Mouse (Mus musculus): ENCODE results near the gene Rap1gds1. TPM values are rescaled to one million over a fixed set of nuclear protein-coding genes. Genes with fewer than 3 reads are reported as not detected.

Gene Rap1gds1
- total and polyA plus RNA-seq, 2 experiments from 2014 or later = 32.2 to 47.9 TPM

DNA sequence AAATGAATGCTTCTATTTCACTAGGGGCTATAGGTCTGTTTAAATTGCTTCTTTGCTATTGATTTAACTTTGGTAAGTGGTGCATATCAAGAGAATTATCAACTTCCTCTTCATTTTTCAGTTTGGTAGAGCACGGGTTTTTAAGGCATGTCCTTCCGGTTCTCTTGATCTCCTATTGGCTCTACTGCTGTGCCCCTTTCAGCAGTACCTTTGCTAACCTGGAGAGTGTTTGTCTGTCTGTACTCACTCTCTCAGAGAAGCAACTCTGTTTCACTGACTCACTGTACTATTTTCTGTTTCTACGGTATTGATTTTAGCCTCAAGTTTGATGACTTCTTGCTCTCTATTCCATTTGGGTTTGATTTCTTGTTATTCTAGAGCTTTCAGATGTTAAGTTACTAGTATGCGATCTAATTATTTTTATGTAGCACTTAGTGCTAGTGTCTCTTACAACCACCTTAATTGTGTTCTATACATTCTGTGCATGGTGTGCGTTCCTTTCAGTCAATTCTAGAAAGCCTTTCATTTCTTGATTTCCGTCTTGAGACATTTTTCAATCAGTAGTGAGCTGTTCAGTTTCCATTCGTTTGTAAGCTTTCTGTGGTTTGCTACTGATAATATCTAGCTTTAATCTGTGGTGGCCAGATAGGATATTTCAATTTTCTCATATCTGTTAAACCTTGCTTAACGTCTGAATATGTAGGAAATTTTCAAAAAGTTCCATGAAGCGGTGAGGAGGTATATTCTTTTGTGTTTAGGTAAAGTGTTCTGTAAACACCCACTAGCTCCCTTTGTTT is 74.7 kb downstream of the Rap1gds1 start:
- Histone ChIP-seq H3K4me2 (ENCODE audit: low read depth, low read length) (no peak overlapping the region), H3K9me3 (replicated peaks; ENCODE audit: control insufficient read depth, low read length) (no peaks in the 10 kb centered on the region; the same call in 1 of the 2 replicates), H3K9ac (replicated peaks; ENCODE audit: low read depth, low read length) (no peak overlapping the region), H3K4me1 (ENCODE audit: control insufficient read depth, insufficient read depth) (no peaks in the 10 kb centered on the region), H3K36me3 (replicated peaks; ENCODE audit: control insufficient read depth, insufficient read depth, low read length) (peaks cover 13% of the 10 kb centered on the region; the same call in 1 of the 2 replicates), H3K27me3 (ENCODE audit: control insufficient read depth, insufficient read depth, low read length) (no peaks in the 10 kb centered on the region), H3K4me3 (ENCODE audit: low read depth, low read length) (no peak overlapping the region), H3K27ac (ENCODE audit: low read depth) (no peak overlapping the region)
- TF ChIP-seq EP300 (IDR thresholded peaks at IDR 0.05; ENCODE audit: low read depth) = no peak
- TF ChIP-seq CTCF (IDR thresholded peaks at IDR 0.05; ENCODE audit: low read depth) = no peak
- ATAC-seq (ENCODE audit: insufficient read depth, low read depth) (no peak), DNase-seq (ENCODE audit: low spot score) (no peak)
- 86% methylated on average over 9 of the region's 9 CpGs for WGBS

DNA sequence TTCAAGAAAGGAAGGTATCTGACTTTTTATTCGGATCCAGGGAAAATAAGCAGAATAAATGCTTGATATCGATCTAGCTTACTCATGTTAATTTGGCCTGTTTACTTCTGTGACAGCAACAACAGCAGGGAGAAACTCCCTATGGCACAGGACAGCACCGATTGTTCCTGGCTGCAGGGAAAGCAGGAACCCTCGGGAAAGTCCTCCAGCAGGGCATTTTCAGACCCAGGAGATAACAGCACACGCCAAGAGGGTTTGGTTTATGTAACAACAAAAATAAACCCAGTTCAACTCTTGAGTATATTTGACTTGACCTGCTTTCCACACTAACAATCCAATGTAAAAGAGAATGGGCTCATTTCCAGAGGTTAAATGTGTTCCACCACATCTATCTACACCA is 81.5 kb downstream of the Rap1gds1 start:
- Histone ChIP-seq H3K4me1 (ENCODE audit: control insufficient read depth, insufficient read depth) (0 out of 2 replicates have a peak, but pooled peaks cover 6% of the 10 kb centered on the region), H3K27ac (ENCODE audit: low read depth) (no peak overlapping the region), H3K27me3 (ENCODE audit: control insufficient read depth, insufficient read depth, low read length) (no peaks in the 10 kb centered on the region), H3K9me3 (replicated peaks; ENCODE audit: control insufficient read depth, low read length) (no peaks in the 10 kb centered on the region; the same call in 1 of the 2 replicates), H3K4me2 (ENCODE audit: low read depth, low read length) (no peak overlapping the region), H3K9ac (replicated peaks; ENCODE audit: low read depth, low read length) (no peak overlapping the region), H3K36me3 (replicated peaks; ENCODE audit: control insufficient read depth, insufficient read depth, low read length) (peaks cover 10% of the 10 kb centered on the region; the same call in 1 of the 2 replicates), H3K4me3 (ENCODE audit: low read depth, low read length) (no peak overlapping the region)
- 46% methylated on average over 5 of the region's 5 CpGs for WGBS
- ATAC-seq (ENCODE audit: insufficient read depth, low read depth) (no peak), DNase-seq (ENCODE audit: low spot score) (no peak)
- TF ChIP-seq EP300 (IDR thresholded peaks at IDR 0.05; ENCODE audit: low read depth) (no peak), CTCF (IDR thresholded peaks at IDR 0.05; ENCODE audit: low read depth) (no peak)

DNA sequence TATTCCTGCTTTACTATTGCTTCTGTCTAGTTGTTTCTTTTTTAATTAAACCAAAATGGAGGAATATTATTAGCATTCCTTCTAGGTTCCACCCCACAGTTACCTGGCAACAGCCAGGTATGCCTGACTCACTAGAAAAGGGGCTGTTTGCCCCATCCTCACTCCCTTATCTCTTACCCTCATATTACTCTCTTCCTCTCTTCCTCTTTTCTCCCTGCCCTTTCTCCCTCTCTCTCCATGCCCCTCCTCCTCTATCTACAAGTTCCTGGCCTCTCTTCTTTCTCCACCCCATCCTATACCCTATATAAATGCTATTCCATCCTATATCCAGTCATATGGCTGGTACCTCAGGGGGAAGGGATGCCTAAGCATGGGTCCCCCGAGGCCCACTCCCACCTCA is 83.6 kb downstream of the Rap1gds1 start:
- H3K36me3 ChIP-seq (replicated peaks; ENCODE audit: control insufficient read depth, insufficient read depth, low read length) = peaks cover 4% of the 10 kb centered on the region; the same call in 1 of the 2 replicates
- H3K27me3 ChIP-seq (ENCODE audit: control insufficient read depth, insufficient read depth, low read length) = no peaks in the 10 kb centered on the region
- TF ChIP-seq EP300 (IDR thresholded peaks at IDR 0.05; ENCODE audit: low read depth) (no peak), CTCF (IDR thresholded peaks at IDR 0.05; ENCODE audit: low read depth) (no peak)
- 92% methylated on average over 1 of the region's 1 CpGs for WGBS
- H3K4me1 ChIP-seq (ENCODE audit: control insufficient read depth, insufficient read depth) = 0 out of 2 replicates have a peak, but pooled peaks cover 6% of the 10 kb centered on the region
- DNase-seq (ENCODE audit: low spot score) (no peak), ATAC-seq (ENCODE audit: insufficient read depth, low read depth) (no peak)
- no peaks in the 10 kb centered on the region; the same call in 1 of the 2 replicates for H3K9me3 ChIP-seq (replicated peaks; ENCODE audit: control insufficient read depth, low read length)
- H3K27ac ChIP-seq (ENCODE audit: low read depth) = no peak overlapping the region
- no peak overlapping the region for H3K9ac ChIP-seq (replicated peaks; ENCODE audit: low read depth, low read length)
- H3K4me2 ChIP-seq (ENCODE audit: low read depth, low read length) = no peak overlapping the region
- H3K4me3 ChIP-seq (ENCODE audit: low read depth, low read length) = no peak overlapping the region

DNA sequence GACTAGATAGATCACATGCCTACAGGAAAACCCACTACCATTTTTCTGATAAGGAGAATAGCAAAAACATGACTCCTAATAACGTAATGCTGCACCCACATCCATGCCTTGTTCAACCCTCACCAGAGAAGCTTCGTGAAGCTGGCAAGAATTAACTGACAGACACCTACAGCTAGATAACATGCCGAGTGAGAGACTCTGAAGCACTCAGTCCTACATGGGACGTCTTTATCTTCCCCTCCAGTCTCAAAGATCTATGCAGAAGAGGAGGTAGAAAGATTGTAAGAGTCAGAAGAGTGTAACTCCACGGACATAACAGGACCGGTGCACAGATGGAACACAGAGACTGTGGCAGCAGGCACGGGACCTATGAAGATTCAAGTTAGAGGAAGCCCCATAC is 85.9 kb downstream of the Rap1gds1 start:
- no peak overlapping the region for H3K27ac ChIP-seq (ENCODE audit: low read depth)
- no peaks in the 10 kb centered on the region for H3K27me3 ChIP-seq (ENCODE audit: control insufficient read depth, insufficient read depth, low read length)
- H3K4me1 ChIP-seq (ENCODE audit: control insufficient read depth, insufficient read depth) = 0 out of 2 replicates have a peak, but pooled peaks cover 6% of the 10 kb centered on the region
- TF ChIP-seq CTCF (IDR thresholded peaks at IDR 0.05; ENCODE audit: low read depth) (no peak), EP300 (IDR thresholded peaks at IDR 0.05; ENCODE audit: low read depth) (no peak)
- no peaks in the 10 kb centered on the region for H3K9me3 ChIP-seq (replicated peaks; ENCODE audit: control insufficient read depth, low read length)
- no peak overlapping the region for H3K4me3 ChIP-seq (ENCODE audit: low read depth, low read length)
- ATAC-seq (ENCODE audit: insufficient read depth, low read depth) (no peak), DNase-seq (ENCODE audit: low spot score) (no peak)
- 62% methylated on average over 7 of the region's 7 CpGs for WGBS
- H3K36me3 ChIP-seq (replicated peaks; ENCODE audit: control insufficient read depth, insufficient read depth, low read length) = no peaks in the 10 kb centered on the region
- H3K9ac ChIP-seq (replicated peaks; ENCODE audit: low read depth, low read length) = no peak overlapping the region
- no peak overlapping the region for H3K4me2 ChIP-seq (ENCODE audit: low read depth, low read length)

DNA sequence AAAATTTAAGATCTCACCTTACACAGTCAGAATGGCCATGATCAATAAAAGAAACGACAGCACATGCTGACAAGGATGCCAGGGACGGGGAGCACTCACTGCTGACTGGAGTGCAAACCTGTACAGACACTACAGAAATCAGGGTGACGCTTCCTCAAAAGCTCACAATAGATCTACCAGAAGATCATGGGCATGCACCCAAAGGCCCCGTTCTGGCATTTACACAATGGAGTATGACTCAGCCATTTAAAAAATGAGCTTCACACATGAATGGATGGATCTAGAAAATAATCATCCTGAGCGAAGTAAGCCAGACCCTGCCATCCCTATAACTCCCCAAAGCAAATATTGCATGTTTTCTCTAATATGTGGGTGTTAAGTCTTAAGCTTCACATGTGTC is 87.0 kb downstream of the Rap1gds1 start:
- Histone ChIP-seq H3K4me1 (ENCODE audit: control insufficient read depth, insufficient read depth) (no peaks in the 10 kb centered on the region), H3K9me3 (replicated peaks; ENCODE audit: control insufficient read depth, low read length) (no peaks in the 10 kb centered on the region), H3K27ac (ENCODE audit: low read depth) (no peak overlapping the region), H3K4me3 (ENCODE audit: low read depth, low read length) (no peak overlapping the region), H3K9ac (replicated peaks; ENCODE audit: low read depth, low read length) (no peak overlapping the region), H3K4me2 (ENCODE audit: low read depth, low read length) (no peak overlapping the region), H3K36me3 (replicated peaks; ENCODE audit: control insufficient read depth, insufficient read depth, low read length) (no peaks in the 10 kb centered on the region), H3K27me3 (ENCODE audit: control insufficient read depth, insufficient read depth, low read length) (no peaks in the 10 kb centered on the region)
- ATAC-seq (ENCODE audit: insufficient read depth, low read depth) (no peak), DNase-seq (ENCODE audit: low spot score) (no peak)
- no peak for TF ChIP-seq EP300 (IDR thresholded peaks at IDR 0.05; ENCODE audit: low read depth)
- TF ChIP-seq CTCF (IDR thresholded peaks at IDR 0.05; ENCODE audit: low read depth) = no peak
- WGBS = 89% methylated on average over 5 of the region's 5 CpGs
